Mouse (Mus musculus) hindbrain, embryonic 16.5 days (tissue): Measurements from ENCODE around the gene Slc31a1. TPM values are rescaled to one million over a fixed set of nuclear protein-coding genes. Genes with fewer than 3 reads are reported as not detected.

Source experiments
- ATAC-seq: fragments of 200-750 bp; cut with Nextera tagmentation; 2 replicates; pipeline ENCODE4 v1.8.0; 2017; ENCODE audit warnings: moderate TSS enrichment, moderate library complexity
- H3K27ac ChIP-seq: fragments of 300-500 bp; sonication (generic); 2 replicates; pipeline ENCODE4 v1.5.1; 2014; ENCODE audit warnings: low read depth, mild to moderate bottlenecking, control low read depth, low read length, moderate library complexity
- H3K27me3 ChIP-seq: fragments of 300-500 bp; sonication (generic); replicated peaks from 2 replicates; pipeline ENCODE4 v1.6.1; 2014; ENCODE audit warnings: low read length; ENCODE audit not compliant: control insufficient read depth, insufficient read depth
- H3K36me3 ChIP-seq: fragments of 300-500 bp; sonication (generic); 2 replicates; pipeline ENCODE4 v1.6.1; 2014; ENCODE audit warnings: mild to moderate bottlenecking, low read length, moderate library complexity, mixed read lengths; ENCODE audit not compliant: control insufficient read depth, insufficient read depth
- H3K4me1 ChIP-seq: fragments of 300-500 bp; sonication (generic); 2 replicates; pipeline ENCODE4 v1.6.1; 2014; ENCODE audit warnings: low read depth, low read length; ENCODE audit not compliant: control insufficient read depth, insufficient read depth
- H3K4me2 ChIP-seq: fragments of 300-500 bp; sonication (generic); 2 replicates; pipeline ENCODE4 v1.6.1; 2014; ENCODE audit warnings: mild to moderate bottlenecking, low read length, control low read depth, moderate library complexity
- H3K4me3 ChIP-seq: fragments of 300-500 bp; sonication (generic); 2 replicates; pipeline ENCODE4 v1.5.1; 2014; ENCODE audit warnings: mild to moderate bottlenecking, low read length, control low read depth, moderate library complexity
- H3K9ac ChIP-seq: fragments of 300-500 bp; sonication (generic); 2 replicates; pipeline ENCODE4 v1.6.1; 2014; ENCODE audit warnings: low read depth, mild to moderate bottlenecking, control low read depth, low read length, moderate library complexity
- H3K9me3 ChIP-seq: fragments of 300-500 bp; sonication (generic); 2 replicates; pipeline ENCODE4 v1.6.1; 2014; ENCODE audit warnings: mild to moderate bottlenecking, low read length, moderate library complexity; ENCODE audit not compliant: control insufficient read depth
- WGBS: fragments of 180-500 bp; shearing (Covaris S2); extraction: QIAGEN DNeasy Blood & Tissue Kit; methylation state at CpG from one replicate; pipeline ENCODE4 v1.1.7; 2014; 5-methylcytosine and 5-hydroxymethylcytosine counted together
- polyA plus RNA-seq: library from polyadenylated mRNA; unstranded; fragments of >200 nt; fragmentation: Nextera tagmentation; extraction: Ambion mirVana; gene quantifications from 2 replicates; pipeline ENCODE4 v1.2.1, GENCODE M21; 2015

Slc31a1 gene
- polyA plus RNA-seq, 1 experiment from 2014 or later: 50.0 TPM

DNA sequence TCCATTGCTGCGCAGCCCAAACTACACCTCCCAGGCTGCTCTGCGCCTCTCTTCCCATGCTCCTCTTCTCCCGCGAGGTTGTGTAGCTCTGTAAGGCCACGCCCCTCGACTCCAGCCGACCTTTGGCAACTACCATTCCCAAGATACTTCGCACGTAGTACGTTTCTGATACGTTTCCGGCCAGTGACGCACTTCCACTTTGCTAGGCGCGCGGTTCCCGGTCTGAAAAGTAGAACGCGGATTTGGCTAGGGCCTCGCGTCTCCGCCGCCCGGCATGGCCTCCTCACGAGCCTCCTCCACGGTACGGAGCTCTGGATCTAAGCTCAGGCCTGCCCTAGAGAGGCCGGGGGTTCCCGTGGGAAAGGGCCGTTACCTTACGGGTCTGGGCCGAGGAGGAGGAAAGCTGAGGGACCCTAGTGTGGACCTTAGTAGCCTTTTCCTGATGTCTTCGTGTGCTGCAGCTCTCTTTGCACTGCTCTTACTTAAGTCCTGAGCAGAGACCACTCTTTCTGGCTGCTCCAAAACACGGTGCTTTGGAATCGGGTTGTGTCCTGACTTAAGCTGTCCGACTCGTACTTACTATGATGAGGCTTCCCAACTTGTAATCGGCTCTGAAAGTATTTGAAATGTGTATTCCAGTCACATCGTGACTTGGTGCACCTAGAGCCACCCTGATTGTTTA, 48.2 kb downstream of the Slc31a1 start, which contains the start of the genes Cdc26 and Prpf4:
Gene Cdc26 (minus strand): TSS at position 42 of the 682 bp plus-strand sequence.
Gene Prpf4 (plus strand): TSS at position 197 of the 682 bp plus-strand sequence.
- H3K4me1 ChIP-seq: peaks cover 27% of the 10 kb centered on the region

DNA sequence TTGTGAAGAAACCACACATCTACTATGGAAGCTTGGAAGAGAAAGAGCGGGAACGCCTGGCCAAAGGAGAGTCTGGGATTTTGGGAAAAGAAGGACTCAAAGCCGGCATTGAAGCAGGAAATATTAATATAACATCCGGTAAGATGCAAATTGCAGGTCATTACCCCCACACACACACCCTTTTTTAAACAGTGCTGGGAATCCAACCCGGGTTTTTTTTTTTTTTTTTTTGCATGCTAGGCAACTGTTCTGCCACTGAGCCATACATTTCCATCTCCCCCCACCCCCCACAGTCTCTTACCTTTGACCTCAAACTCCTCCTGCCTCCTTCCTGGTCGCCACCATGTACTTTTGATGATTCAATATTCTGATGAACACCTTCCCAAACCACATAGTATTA, 49.1 kb downstream of the Slc31a1 start:
- H3K27ac ChIP-seq: no peak overlapping the region
- peak overlapping the region; percentile 94 for H3K4me3 ChIP-seq
- H3K4me2 ChIP-seq: peak overlapping the region; percentile 69
- H3K4me1 ChIP-seq: peaks cover 27% of the 10 kb centered on the region
- H3K9ac ChIP-seq: peak overlapping the region; percentile 93
- H3K27me3 ChIP-seq: no peaks in the 10 kb centered on the region
- H3K9me3 ChIP-seq: no peaks in the 10 kb centered on the region
- 33% methylated on average over 6 of the region's 6 CpGs for WGBS
- ATAC-seq: no peak
- H3K36me3 ChIP-seq: peaks cover 10% of the 10 kb centered on the region

More for the DNA sequence above, 48.2 kb downstream of the Slc31a1 start, which contains the start of the genes Cdc26 and Prpf4:
- peak within 1 kb of the TSS; percentile 69 for H3K4me2 ChIP-seq
- peak; percentile 100 for ATAC-seq
- H3K9ac ChIP-seq: peak within 1 kb of the TSS; percentile 93
- WGBS: under 1% methylated on average over 39 of the region's 39 CpGs
- peaks cover 6% of the 10 kb centered on the region; the same call in 1 of the 2 replicates for H3K36me3 ChIP-seq
- peak within 1 kb of the TSS; percentile 94 for H3K4me3 ChIP-seq
- no peaks in the 10 kb centered on the region for H3K9me3 ChIP-seq
- H3K27me3 ChIP-seq: no peaks in the 10 kb centered on the region
- peak within 1 kb of the TSS; percentile 87 for H3K27ac ChIP-seq

DNA sequence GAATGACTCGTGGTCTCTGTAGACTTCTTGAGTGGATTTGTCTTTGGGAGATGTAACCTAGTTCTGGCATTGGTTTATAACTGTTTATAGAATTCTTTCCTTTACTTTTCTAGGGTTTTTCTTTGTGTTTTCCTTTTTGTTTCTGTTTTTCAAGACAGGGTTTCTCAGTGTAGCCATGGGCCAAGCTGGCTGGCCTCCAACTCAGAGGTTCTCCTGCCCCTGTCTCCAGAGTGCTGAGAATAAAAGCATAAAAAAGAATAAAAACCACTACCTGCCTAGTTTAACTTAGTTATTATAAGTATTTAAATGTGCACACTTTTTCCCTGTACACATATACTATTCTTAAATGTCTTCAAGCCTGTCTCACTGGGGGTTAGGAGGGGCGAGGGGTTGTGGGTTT, 49.8 kb downstream of the Slc31a1 start:
- Histone ChIP-seq H3K4me3 (no peak overlapping the region), H3K9ac (no peak overlapping the region), H3K4me2 (peak overlapping the region; percentile 69), H3K9me3 (no peaks in the 10 kb centered on the region), H3K36me3 (peaks cover 17% of the 10 kb centered on the region), H3K27me3 (no peaks in the 10 kb centered on the region), H3K4me1 (peaks cover 27% of the 10 kb centered on the region), H3K27ac (no peak overlapping the region)
- ATAC-seq: no peak
- 91% methylated on average over 2 of the region's 2 CpGs for WGBS

DNA sequence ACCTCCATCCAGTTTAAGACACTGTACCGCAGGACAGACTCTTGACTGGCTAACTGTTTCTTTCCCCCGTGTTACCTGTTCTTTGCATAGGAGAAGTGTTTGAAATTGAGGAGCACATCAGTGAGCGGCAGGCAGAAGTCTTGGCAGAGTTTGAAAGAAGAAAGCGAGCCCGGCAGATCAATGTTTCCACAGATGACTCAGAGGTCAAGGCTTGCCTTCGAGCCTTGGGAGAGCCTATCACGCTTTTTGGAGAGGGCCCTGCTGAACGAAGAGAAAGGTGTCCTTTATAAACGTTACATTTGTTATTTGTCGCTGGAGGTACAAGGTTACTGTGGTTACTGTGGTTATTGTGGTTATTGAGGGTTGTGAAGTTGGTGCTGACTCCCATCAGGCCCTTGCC, 51.1 kb downstream of the Slc31a1 start:
- Histone ChIP-seq H3K27me3 (no peaks in the 10 kb centered on the region), H3K9ac (no peak overlapping the region), H3K4me3 (no peak overlapping the region), H3K4me1 (peaks cover 19% of the 10 kb centered on the region), H3K36me3 (peaks cover 20% of the 10 kb centered on the region), H3K27ac (no peak overlapping the region), H3K4me2 (no peak overlapping the region), H3K9me3 (no peaks in the 10 kb centered on the region)
- ATAC-seq: no peak
- 95% methylated on average over 10 of the region's 10 CpGs for WGBS

DNA sequence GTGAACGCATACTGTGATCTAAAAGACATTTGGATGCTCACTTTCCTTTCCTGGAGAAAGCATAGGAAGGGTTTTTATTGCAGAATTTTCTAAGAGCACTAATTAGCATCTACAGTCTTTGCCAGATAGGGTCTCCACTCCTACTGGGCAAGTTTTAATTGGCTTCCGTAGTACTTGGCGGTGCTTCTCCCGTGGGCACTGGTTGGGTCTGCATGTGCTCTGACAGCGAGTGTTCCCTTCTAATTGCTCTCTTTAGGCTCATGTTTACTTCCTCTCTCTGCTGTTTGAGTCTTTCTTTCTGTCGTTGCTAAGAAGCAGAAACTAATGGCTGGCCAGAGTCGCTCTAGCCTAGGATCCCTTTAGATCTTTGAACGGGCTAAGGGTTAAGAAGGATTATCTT, 57.9 kb downstream of the Slc31a1 start:
- no peak overlapping the region for H3K27ac ChIP-seq
- peaks cover 58% of the 10 kb centered on the region for H3K36me3 ChIP-seq
- no peaks in the 10 kb centered on the region for H3K9me3 ChIP-seq
- H3K4me1 ChIP-seq: no peaks in the 10 kb centered on the region
- WGBS: 86% methylated on average over 8 of the region's 8 CpGs
- no peak overlapping the region for H3K9ac ChIP-seq
- no peak for ATAC-seq
- no peaks in the 10 kb centered on the region for H3K27me3 ChIP-seq
- no peak overlapping the region for H3K4me2 ChIP-seq
- H3K4me3 ChIP-seq: no peak overlapping the region

DNA sequence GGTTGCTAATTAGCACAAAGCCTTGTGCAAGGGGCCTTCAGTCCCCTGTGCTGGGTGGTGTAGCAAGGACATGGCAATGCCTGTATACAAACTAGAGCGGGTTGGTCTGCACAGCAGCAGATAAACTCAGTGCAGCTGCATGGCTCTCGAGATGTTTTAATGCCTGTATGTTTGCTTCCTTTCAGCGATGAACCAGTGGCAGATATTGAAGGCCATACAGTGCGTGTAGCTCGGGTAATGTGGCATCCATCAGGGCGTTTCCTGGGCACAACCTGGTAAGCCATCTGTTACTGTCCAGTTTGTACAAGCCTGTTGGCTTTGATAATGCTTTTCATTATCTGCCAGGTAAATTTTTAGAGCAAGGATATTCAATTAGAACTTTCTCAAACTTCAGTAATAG, 58.6 kb downstream of the Slc31a1 start:
- Histone ChIP-seq H3K9ac (no peak overlapping the region), H3K4me1 (no peaks in the 10 kb centered on the region), H3K4me2 (no peak overlapping the region), H3K4me3 (no peak overlapping the region), H3K27me3 (no peaks in the 10 kb centered on the region), H3K27ac (no peak overlapping the region), H3K9me3 (no peaks in the 10 kb centered on the region), H3K36me3 (peaks cover 61% of the 10 kb centered on the region)
- ATAC-seq: no peak
- 95% methylated on average over 6 of the region's 6 CpGs for WGBS

DNA sequence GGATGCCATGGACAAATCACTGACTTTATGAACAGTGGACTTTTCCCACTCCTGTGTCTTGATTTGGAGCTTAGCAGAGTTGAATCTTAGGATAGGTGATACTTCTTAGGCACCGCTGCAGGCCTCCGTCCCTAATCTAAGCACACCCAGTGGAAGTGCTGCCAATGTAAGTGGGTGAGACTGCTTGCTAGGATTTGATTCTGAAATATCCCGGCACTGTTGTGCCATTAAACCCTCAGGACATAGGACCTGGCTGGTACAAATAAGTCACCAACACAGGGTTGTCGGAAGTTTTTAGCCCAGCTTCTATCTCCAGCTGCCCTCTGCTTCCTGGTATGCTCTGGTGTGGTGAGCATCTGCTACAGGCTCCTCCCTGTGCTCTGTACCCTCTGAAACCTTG, 65.4 kb downstream of the Slc31a1 start:
- Histone ChIP-seq H3K4me3 (no peak overlapping the region), H3K27ac (no peak overlapping the region), H3K4me1 (no peaks in the 10 kb centered on the region), H3K4me2 (no peak overlapping the region), H3K9me3 (no peaks in the 10 kb centered on the region), H3K27me3 (no peaks in the 10 kb centered on the region), H3K9ac (no peak overlapping the region), H3K36me3 (peaks cover 28% of the 10 kb centered on the region)
- WGBS: 92% methylated on average over 4 of the region's 4 CpGs
- no peak for ATAC-seq

DNA sequence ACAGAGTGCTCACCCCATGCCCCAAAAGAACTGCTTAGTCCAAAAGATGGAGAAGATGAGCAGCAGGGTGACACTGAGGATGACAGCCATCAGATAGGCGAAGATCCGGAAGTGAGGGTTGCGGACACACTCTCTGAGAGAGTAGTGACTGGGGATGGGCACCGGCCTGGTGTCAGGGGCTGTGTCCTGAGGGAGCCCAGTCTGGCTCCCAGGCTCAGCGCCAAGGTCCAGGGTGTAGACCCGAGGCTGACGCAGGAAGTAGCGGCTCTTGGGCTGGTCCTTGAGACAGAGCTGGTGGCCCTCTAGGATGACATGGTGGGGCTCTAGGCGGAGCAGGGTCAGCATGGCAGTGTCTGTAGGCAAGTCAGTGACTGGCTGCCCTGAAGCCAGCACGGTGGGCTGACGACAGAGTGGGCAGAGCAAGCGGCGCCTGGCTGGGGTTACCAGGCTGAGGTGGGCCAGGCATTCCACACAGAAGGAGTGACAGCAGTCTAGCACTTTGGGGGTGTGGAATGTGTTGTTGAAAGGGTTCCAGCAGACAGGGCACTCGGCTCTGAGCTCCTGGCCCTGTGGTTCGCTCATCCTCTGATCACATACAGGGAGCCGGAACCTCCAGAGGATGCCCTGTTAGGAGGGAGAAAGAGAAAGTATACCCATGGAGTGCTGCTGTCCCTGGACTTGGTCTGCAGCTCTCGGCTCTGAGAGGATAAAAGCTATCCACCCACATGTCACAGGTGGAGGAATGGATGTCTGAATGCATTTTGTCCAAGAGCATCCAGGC, 67.6 kb downstream of the Slc31a1 start:
- Histone ChIP-seq H3K27me3 (no peaks in the 10 kb centered on the region), H3K4me2 (no peak overlapping the region), H3K9ac (no peak overlapping the region), H3K36me3 (peaks cover 11% of the 10 kb centered on the region), H3K4me3 (no peak overlapping the region), H3K27ac (no peak overlapping the region), H3K9me3 (no peaks in the 10 kb centered on the region), H3K4me1 (no peaks in the 10 kb centered on the region)
- 0 out of 2 replicates have a peak, but pooled peaks have one; percentile 40 for ATAC-seq
- WGBS: 79% methylated on average over 17 of the region's 17 CpGs

DNA sequence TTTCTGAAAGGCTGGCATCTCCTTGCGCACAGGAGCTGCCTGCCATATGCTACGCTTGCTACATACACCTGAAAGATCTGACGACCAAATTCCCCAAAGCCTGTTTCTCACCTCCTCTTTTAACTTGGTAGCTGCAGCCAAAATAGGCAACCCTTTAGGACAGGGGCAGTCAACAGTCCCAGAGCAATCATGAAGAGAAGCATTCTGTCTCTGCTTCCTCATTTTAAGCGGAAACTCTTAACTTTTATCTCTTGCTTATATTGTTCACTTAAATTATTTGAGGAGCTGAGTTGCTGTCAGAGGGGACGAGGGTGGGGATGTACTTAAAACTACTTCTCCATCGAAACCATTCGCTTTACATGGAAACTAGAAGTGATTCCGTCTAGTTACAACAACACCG, 69.1 kb downstream of the Slc31a1 start:
- ATAC-seq: no peak
- H3K27ac ChIP-seq: no peak overlapping the region
- no peaks in the 10 kb centered on the region for H3K4me1 ChIP-seq
- no peaks in the 10 kb centered on the region for H3K9me3 ChIP-seq
- no peaks in the 10 kb centered on the region for H3K27me3 ChIP-seq
- 0 out of 2 replicates have a peak, but pooled peaks cover 3% of the 10 kb centered on the region for H3K36me3 ChIP-seq
- no peak overlapping the region for H3K4me2 ChIP-seq
- no peak overlapping the region for H3K4me3 ChIP-seq
- no peak overlapping the region for H3K9ac ChIP-seq
- WGBS: 90% methylated on average over 9 of the region's 9 CpGs
